Mouse (Mus musculus) heart, postnatal 0 days (tissue): ENCODE results near the gene Traf5.

Source experiments
- CTCF ChIP-seq: IDR thresholded peaks from 2 replicates; pipeline ENCODE4 v1.5.1; 2016; ENCODE audit warnings: antibody characterized with exemption, control low read depth, low read depth
- EP300 ChIP-seq: IDR thresholded peaks from 2 replicates; pipeline ENCODE4 v1.6.1; 2016; ENCODE audit warnings: antibody characterized with exemption, low read depth

- TF ChIP-seq CTCF (no peak), EP300 (no peak)
Measured at GRCm38 (mm10) chr1:191960946-191961345, 131.4 kb downstream of the Traf5 start.
